Mouse (Mus musculus) adrenal gland, adult 2 months (tissue): ENCODE measurements at regions not wholly inside any gene's neighbourhood (a gene's known extent, or its start where the extent isn't known, plus 50 kb on each side); places are given as distances from the start of the nearest gene placed in this dataset.
"Not testable (repeated sequence)": the region's sequence is repeated elsewhere in the genome, so short reads cannot be mapped to it uniquely, and the experiment has no call there.

Experiments used
- DNase-seq: peaks from one replicate; pipeline ENCODE4 v3.0.0; 2021

- DNase-seq, result no peak
Observed at GRCm38 (mm10) chr15:43581246-43581645, 3447.1 kb downstream of the 9330182O14Rik start.

GRCm38 (mm10) chr15:43585751-43586150 lies 3451.6 kb downstream of the 9330182O14Rik start:
- no peak for DNase-seq

- DNase-seq, result no peak
Observed at GRCm38 (mm10) chr15:43588021-43588420, 3453.9 kb downstream of the 9330182O14Rik start.

GRCm38 (mm10) chr15:43607700-43608099 lies 3473.5 kb downstream of the 9330182O14Rik start:
- no peak for DNase-seq

- no peak for DNase-seq
Observed at GRCm38 (mm10) chr15:43609901-43610300, 3475.7 kb downstream of the 9330182O14Rik start.

- DNase-seq, result no peak
Observed at GRCm38 (mm10) chr15:43614004-43614661, 3480.0 kb downstream of the 9330182O14Rik start.

- no peak for DNase-seq
Observed at GRCm38 (mm10) chr15:43615727-43616126, 3481.6 kb downstream of the 9330182O14Rik start.

GRCm38 (mm10) chr15:43624431-43624965 lies 3490.3 kb downstream of the 9330182O14Rik start:
- DNase-seq, result no peak

- DNase-seq, result no peak
Observed at GRCm38 (mm10) chr15:43625021-43625510, 3490.9 kb downstream of the 9330182O14Rik start.

GRCm38 (mm10) chr15:43650818-43651500 lies 3516.8 kb downstream of the 9330182O14Rik start:
- DNase-seq, result no peak

- DNase-seq, result no peak
Observed at GRCm38 (mm10) chr15:43663648-43664047, 3529.5 kb downstream of the 9330182O14Rik start.

GRCm38 (mm10) chr15:43678844-43679243 lies 3544.7 kb downstream of the 9330182O14Rik start:
- DNase-seq, result peak; percentile 5

- no peak for DNase-seq
Observed at GRCm38 (mm10) chr15:43682176-43682575, 3548.0 kb downstream of the 9330182O14Rik start.

- DNase-seq, result not testable (repeated sequence)
Observed at GRCm38 (mm10) chr15:43691998-43692397, 3557.8 kb downstream of the 9330182O14Rik start.

GRCm38 (mm10) chr15:43695451-43695850 lies 3561.3 kb downstream of the 9330182O14Rik start:
- no peak for DNase-seq

GRCm38 (mm10) chr15:43717035-43717434 lies 3582.9 kb downstream of the 9330182O14Rik start:
- DNase-seq, result no peak

- DNase-seq, result no peak
Observed at GRCm38 (mm10) chr15:43717559-43717958, 3583.4 kb downstream of the 9330182O14Rik start.

GRCm38 (mm10) chr15:43720916-43721315 lies 3586.8 kb downstream of the 9330182O14Rik start:
- no peak for DNase-seq

GRCm38 (mm10) chr15:43735697-43736096 lies 3601.5 kb downstream of the 9330182O14Rik start:
- no peak for DNase-seq

GRCm38 (mm10) chr15:43758256-43758655 lies 3624.1 kb downstream of the 9330182O14Rik start:
- DNase-seq, result no peak

- DNase-seq, result no peak
Observed at GRCm38 (mm10) chr15:43764606-43765005, 3630.4 kb downstream of the 9330182O14Rik start.

GRCm38 (mm10) chr15:43772718-43773117 lies 3638.6 kb downstream of the 9330182O14Rik start:
- no peak for DNase-seq

GRCm38 (mm10) chr15:43782126-43782632 lies 3648.0 kb downstream of the 9330182O14Rik start:
- not testable (repeated sequence) for DNase-seq
